Mouse (Mus musculus) intestine, embryonic 14.5 days (tissue): Measurements from ENCODE around the gene Slc20a1. TPM values are rescaled to one million over a fixed set of nuclear protein-coding genes. Genes with fewer than 3 reads are reported as not detected.
A peak's percentile ranks its signal among the peaks of the same experiment; 100 is the strongest.

Source experiments
- ATAC-seq: fragments of 200-750 bp; cut with Nextera tagmentation; replicated peaks from 2 replicates; pipeline ENCODE4 v1.8.0; 2017; ENCODE audit warnings: low read depth, moderate number of reproducible peaks, moderate TSS enrichment, moderate library complexity; ENCODE audit not compliant: low FRiP score, low TSS enrichment
- DNase-seq: peaks from one replicate; pipeline ENCODE4 v3.0.0-alpha.2; 2018; ENCODE audit warnings: low spot score
- H3K27ac ChIP-seq: fragments of 300-500 bp; sonication (generic); 2 replicates; pipeline ENCODE4 v1.5.1; 2014; ENCODE audit warnings: low read depth, mild to moderate bottlenecking, control low read depth
- H3K27me3 ChIP-seq: fragments of 300-500 bp; sonication (generic); replicated peaks from 2 replicates; pipeline ENCODE4 v1.6.1; 2014; ENCODE audit warnings: low read length, control low read depth; ENCODE audit not compliant: control insufficient read depth, insufficient read depth
- H3K36me3 ChIP-seq: fragments of 300-500 bp; sonication (generic); 2 replicates; pipeline ENCODE4 v1.6.1; 2014; ENCODE audit warnings: low read length, control low read depth; ENCODE audit not compliant: control insufficient read depth, insufficient read depth
- H3K4me1 ChIP-seq: fragments of 300-500 bp; sonication (generic); replicated peaks from 2 replicates; pipeline ENCODE4 v1.6.1; 2014; ENCODE audit warnings: low read length, control low read depth, mixed read lengths; ENCODE audit not compliant: control insufficient read depth, insufficient read depth
- H3K4me2 ChIP-seq: fragments of 300-500 bp; sonication (generic); 2 replicates; pipeline ENCODE4 v1.6.1; 2014; ENCODE audit warnings: low read length
- H3K4me3 ChIP-seq: fragments of 300-500 bp; sonication (generic); 2 replicates; pipeline ENCODE4 v1.5.1; 2014; ENCODE audit warnings: low read depth, low read length, control low read depth, mixed read lengths
- H3K9ac ChIP-seq: fragments of 300-500 bp; sonication (generic); 2 replicates; pipeline ENCODE4 v1.6.1; 2014; ENCODE audit warnings: mild to moderate bottlenecking, low read length
- H3K9me3 ChIP-seq: fragments of 300-500 bp; sonication (generic); 2 replicates; pipeline ENCODE4 v1.6.1; 2016; ENCODE audit warnings: low read length, control low read depth; ENCODE audit not compliant: control insufficient read depth
- WGBS: fragments of 180-500 bp; shearing (Covaris S2); extraction: QIAGEN DNeasy Blood & Tissue Kit; methylation state at CpG from one replicate; pipeline ENCODE4 v1.1.7; 2014; 5-methylcytosine and 5-hydroxymethylcytosine counted together
- polyA plus RNA-seq: library from polyadenylated mRNA; unstranded; fragments of >200 nt; fragmentation: Nextera tagmentation; extraction: Ambion mirVana; gene quantifications from 2 replicates; pipeline ENCODE4 v1.2.1, GENCODE M21; 2014

The Slc20a1 gene
- polyA plus RNA-seq, 1 experiment from 2014 or later, result 61.1 TPM

DNA sequence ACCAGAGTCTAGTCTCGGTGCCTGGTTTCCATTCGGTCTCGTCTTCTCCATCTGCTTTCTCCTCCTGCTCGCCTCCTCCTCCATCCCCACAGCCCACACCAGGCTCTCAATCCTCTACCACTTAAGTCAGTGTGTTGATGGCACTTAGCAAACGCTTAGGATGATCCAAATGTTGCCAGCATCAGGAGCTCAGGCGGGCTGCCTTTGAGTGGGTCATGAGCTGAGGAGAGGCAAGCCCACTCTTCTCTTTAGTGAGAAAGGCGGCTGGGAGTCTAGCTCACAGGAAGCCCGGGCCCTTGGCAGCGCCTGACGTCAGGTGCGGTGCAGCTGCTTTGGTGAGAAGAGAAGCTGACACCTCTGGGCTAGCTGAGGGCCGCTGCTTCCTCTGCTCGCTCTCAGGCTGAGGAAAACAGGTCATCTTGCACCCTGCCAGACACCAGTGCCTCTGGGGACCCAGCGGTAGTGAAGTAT, 15.0 kb upstream of the Slc20a1 start:
- no peak for ATAC-seq
- 58% methylated on average over 14 of the region's 14 CpGs for WGBS
- H3K9ac ChIP-seq, result no peak overlapping the region
- H3K4me3 ChIP-seq, result no peak overlapping the region
- H3K27me3 ChIP-seq, result no peaks in the 10 kb centered on the region
- no peak for DNase-seq
- H3K4me1 ChIP-seq, result no peaks in the 10 kb centered on the region
- H3K9me3 ChIP-seq, result no peaks in the 10 kb centered on the region
- no peak overlapping the region for H3K4me2 ChIP-seq
- H3K27ac ChIP-seq, result no peak overlapping the region
- H3K36me3 ChIP-seq, result no peaks in the 10 kb centered on the region

DNA sequence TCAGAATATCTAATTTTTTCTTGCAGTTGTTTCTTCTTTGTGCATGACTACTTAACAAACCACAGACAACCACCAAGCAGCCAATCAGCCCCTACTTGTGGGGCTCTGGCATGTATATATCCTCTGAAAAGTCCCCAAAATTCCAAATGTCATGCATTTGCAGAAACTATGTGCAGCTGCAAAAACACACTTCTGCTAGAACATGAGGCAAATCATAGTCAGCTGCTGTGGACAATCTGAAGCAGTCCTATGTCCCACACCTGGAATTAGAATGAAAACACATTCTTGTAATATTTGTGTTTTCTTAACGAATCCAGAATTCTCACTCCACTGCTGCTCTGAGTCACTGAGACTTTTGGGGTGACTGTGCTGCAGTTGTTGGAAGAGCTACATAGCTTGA, 13.7 kb upstream of the Slc20a1 start:
- DNase-seq, result no peak
- no peak for ATAC-seq
- Histone ChIP-seq H3K27ac (no peak overlapping the region), H3K9me3 (no peaks in the 10 kb centered on the region), H3K9ac (no peak overlapping the region), H3K36me3 (no peaks in the 10 kb centered on the region), H3K4me1 (no peaks in the 10 kb centered on the region), H3K4me3 (no peak overlapping the region), H3K4me2 (no peak overlapping the region), H3K27me3 (no peaks in the 10 kb centered on the region)
- 90% methylated on average over 1 of the region's 1 CpGs for WGBS

DNA sequence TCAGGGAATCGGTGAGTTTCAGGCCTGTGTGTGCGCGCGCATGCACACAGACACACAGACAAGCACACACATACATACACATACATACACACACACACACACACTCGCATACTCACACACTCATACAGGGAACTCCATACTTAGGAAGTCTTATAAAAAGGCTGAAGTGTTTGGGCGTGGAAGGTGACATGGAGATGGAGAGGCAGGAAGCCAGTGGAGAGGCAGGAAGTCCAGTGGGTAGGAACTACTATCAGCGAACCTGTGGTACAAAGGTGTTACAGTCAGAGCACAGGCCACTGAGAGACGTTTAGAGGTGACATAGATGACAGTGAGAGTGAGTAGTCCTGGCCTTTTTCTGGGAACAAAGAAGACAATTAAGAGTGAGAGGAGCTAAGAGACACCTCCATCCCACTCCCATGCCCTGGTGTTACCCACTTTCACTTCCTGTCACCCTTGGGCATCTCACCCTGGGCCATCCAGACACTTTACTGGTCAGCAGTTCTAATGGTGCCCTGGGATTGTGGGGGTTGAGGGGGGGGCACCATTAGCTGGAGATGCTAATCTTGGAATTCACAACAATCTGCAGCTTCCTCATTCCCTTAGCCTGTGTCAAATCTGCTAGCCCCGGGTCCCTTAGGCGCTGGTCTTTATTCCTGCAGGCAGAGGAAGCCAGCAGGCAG, 12.8 kb upstream of the Slc20a1 start:
- Histone ChIP-seq H3K27ac (no peak overlapping the region), H3K4me2 (no peak overlapping the region), H3K27me3 (no peaks in the 10 kb centered on the region), H3K9ac (no peak overlapping the region), H3K9me3 (no peaks in the 10 kb centered on the region), H3K4me1 (no peaks in the 10 kb centered on the region), H3K4me3 (no peak overlapping the region), H3K36me3 (no peaks in the 10 kb centered on the region)
- 81% methylated on average over 10 of the region's 10 CpGs for WGBS
- ATAC-seq, result no peak
- no peak for DNase-seq

DNA sequence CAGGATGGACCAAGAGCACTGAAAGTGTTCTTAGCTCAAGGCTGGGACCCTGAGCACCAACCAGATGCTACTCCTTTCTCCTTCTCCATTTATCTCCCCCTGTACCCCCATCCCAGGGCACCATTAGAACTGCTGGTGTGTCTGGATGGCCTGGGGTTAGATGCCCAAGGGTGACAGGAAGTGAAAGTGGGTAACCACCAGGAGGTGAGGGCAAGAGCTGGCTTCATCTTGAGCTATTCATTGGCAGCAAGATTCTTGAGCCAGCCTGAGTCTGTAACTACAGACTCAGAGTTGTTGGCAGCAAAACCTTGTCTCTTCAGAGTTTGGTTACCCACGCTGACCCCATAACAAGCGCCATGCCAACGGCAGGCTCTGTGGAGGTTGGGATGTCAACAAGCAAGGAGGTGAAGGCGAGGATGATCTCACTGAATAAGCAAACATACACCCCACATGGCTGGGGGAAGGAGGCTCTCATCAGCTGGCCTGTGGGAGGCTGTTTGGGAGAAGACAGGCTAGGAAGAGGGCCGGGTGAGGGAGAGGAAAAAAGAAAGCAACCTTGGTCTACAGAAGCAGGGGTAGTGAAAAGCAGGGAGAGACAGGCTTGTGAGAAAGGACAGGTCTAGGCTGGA, 12.2 kb upstream of the Slc20a1 start:
- H3K9ac ChIP-seq, result no peak overlapping the region
- H3K27ac ChIP-seq, result no peak overlapping the region
- WGBS, result 72% methylated on average over 5 of the region's 5 CpGs
- H3K9me3 ChIP-seq, result no peaks in the 10 kb centered on the region
- H3K36me3 ChIP-seq, result no peaks in the 10 kb centered on the region
- H3K4me1 ChIP-seq, result no peaks in the 10 kb centered on the region
- no peak overlapping the region for H3K4me3 ChIP-seq
- H3K27me3 ChIP-seq, result no peaks in the 10 kb centered on the region
- no peak for DNase-seq
- ATAC-seq, result no peak
- no peak overlapping the region for H3K4me2 ChIP-seq

DNA sequence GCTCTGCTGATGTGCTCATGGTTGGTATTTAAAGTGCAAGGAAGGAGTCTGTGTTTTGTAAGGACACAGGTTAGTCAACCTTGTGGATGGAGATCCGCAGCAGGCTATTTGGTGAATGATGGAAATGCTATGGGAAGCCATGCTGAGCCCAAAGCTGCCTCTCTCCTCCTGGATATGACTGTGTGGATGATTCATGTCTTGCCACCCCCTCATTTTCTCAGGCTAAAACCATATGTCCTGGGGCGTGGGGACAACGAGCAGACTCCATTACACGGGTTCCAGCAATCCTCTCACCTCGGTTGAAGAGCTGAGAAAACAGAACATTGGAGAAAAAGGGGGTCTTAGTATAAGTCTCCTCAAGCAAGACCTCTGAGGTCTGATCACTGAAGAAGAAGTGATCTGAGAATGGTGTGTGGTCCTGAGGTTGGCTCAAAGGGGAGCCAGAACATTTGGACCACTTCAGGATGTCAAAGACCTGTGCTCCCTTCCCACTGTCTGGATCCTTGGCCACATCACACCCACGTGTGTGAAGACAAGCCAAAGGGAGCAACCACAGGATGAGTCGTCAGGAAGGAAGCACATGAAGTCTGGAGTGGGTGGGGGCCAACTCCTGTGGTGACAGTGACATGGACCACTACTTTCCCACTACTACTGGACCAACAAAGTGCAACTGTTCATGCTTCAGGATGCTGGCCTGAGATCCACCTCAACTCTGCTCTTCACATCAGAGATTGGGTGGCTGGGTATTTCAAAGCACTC, 6.0 kb upstream of the Slc20a1 start:
- no peak for ATAC-seq
- Histone ChIP-seq H3K9me3 (no peaks in the 10 kb centered on the region), H3K27me3 (no peaks in the 10 kb centered on the region), H3K9ac (no peak overlapping the region), H3K27ac (no peak overlapping the region), H3K4me3 (no peak overlapping the region), H3K4me2 (no peak overlapping the region), H3K36me3 (no peaks in the 10 kb centered on the region), H3K4me1 (peaks cover 7% of the 10 kb centered on the region; the same call in 1 of the 2 replicates)
- no peak for DNase-seq
- 85% methylated on average over 7 of the region's 7 CpGs for WGBS

DNA sequence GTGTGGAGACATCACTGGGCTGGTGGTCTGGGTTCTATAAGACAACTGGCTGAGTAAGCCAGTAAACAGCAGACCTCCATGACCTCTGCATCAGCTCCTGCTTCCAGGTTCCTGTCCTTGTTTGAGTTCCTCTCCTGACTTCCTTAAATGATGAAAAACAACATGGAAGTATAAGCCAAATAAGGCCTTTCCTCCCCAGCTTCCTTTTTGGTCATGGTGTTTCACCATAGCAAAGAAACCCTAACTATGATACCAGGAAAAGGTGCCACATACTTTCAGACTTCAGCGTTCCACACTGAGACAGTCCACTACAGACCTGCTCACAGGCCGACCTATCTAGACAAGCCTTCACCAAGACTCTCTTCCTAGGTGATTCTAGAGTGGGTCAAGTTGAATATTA, 2.2 kb upstream of the Slc20a1 start:
- Histone ChIP-seq H3K27ac (no peak overlapping the region), H3K36me3 (peaks cover 11% of the 10 kb centered on the region), H3K9me3 (no peaks in the 10 kb centered on the region), H3K27me3 (no peaks in the 10 kb centered on the region), H3K9ac (no peak overlapping the region), H3K4me1 (peaks cover 17% of the 10 kb centered on the region; the same call in 1 of the 2 replicates), H3K4me3 (no peak overlapping the region), H3K4me2 (no peak overlapping the region)
- 93% methylated on average over 2 of the region's 2 CpGs for WGBS
- ATAC-seq (no peak), DNase-seq (no peak)

DNA sequence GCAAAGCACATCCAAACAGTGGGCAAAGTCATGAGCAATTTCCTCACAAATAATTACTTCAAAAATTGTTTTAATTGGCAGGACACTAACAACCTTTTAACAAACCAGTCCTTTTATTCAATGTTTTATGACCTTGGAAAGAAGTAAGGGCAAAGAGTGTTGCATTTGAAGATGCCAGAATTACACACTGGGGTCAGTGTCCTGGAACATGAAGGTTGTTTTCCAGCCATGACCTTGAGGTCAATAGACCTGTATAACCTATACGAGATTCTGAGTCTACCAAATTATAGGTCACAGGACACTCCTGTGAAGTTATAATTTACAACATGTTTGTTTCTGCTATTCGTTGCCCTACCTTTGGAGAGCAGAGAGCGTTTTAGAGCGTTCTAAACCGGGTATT, 1.4 kb upstream of the Slc20a1 start:
- Histone ChIP-seq H3K9ac (no peak overlapping the region), H3K36me3 (peaks cover 20% of the 10 kb centered on the region), H3K9me3 (no peaks in the 10 kb centered on the region), H3K4me2 (peak overlapping the region; percentile 92), H3K27ac (no peak overlapping the region), H3K4me1 (peaks cover 17% of the 10 kb centered on the region), H3K4me3 (peak overlapping the region; percentile 67; the same call in 1 of the 2 replicates), H3K27me3 (no peaks in the 10 kb centered on the region)
- ATAC-seq, result no peak
- 31% methylated on average over 5 of the region's 5 CpGs for WGBS
- no peak for DNase-seq

DNA sequence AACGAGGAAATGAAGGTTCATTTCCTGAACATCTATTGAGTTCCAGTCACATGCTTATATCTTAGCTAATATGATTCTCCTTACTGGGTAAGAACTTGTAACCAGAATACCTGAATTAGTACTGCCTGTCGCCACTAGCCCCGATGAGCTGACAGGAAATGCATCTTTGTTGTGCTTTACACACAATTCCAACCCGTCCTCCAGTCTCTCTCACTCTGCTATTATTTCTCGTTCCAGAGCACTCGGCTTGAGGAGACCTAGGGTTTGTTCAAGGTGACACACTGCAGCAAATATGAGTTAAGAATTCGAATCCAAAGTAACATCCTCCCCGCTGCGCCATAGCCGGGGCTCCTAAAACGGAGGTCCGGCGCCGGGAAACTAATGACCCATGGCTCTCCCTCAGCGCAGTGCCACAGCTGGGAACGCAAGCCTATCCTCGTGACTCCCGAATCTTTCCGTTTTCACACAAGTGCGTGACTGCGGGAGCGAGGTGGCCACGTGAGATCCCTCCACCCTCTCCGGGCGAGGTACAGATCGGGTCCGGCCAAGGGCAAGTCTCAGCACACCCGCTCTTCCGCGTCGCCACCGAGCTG, 625 bp upstream of the Slc20a1 start:
- ATAC-seq (peak; percentile 77), DNase-seq (no peak)
- Histone ChIP-seq H3K9me3 (no peaks in the 10 kb centered on the region), H3K27me3 (no peaks in the 10 kb centered on the region), H3K27ac (peak overlapping the region; percentile 78), H3K36me3 (peaks cover 27% of the 10 kb centered on the region), H3K4me2 (peak overlapping the region; percentile 92), H3K4me1 (peaks cover 17% of the 10 kb centered on the region), H3K9ac (peak overlapping the region; percentile 86), H3K4me3 (peak overlapping the region; percentile 67)
- WGBS, result under 1% methylated on average over 32 of the region's 32 CpGs
